Mouse (Mus musculus): ENCODE data around the gene Ddx23. TPM values are rescaled to one million over a fixed set of nuclear protein-coding genes. Genes with fewer than 3 reads are reported as not detected.
A peak's percentile ranks its signal among the peaks of the same experiment; 100 is the strongest.

The Ddx23 gene
- polyA plus RNA-seq, 1 experiment = 55.6 TPM

GRCm38 (mm10) chr15:98645057-98646026 is 17.4 kb downstream of the Ddx23 start:
- TF ChIP-seq POLR2A (IDR thresholded peaks at IDR 0.05; ENCODE audit: borderline replicate concordance, extremely low read depth, insufficient read depth, insufficient read length, poor library complexity, severe bottlenecking) (no peak), CTCF (IDR thresholded peaks at IDR 0.05; ENCODE audit: borderline replicate concordance, extremely low read depth, insufficient read depth, insufficient read length) (no peak)
- DNase-seq (ENCODE audit: low read depth) = no peak

GRCm38 (mm10) chr15:98644406-98644805 is 18.3 kb downstream of the Ddx23 start:
- TF ChIP-seq POLR2A (IDR thresholded peaks at IDR 0.05; ENCODE audit: borderline replicate concordance, extremely low read depth, insufficient read depth, insufficient read length, poor library complexity, severe bottlenecking) (no peak), CTCF (IDR thresholded peaks at IDR 0.05; ENCODE audit: borderline replicate concordance, extremely low read depth, insufficient read depth, insufficient read length) (no peak)
- no peak for DNase-seq (ENCODE audit: low read depth)

DNA sequence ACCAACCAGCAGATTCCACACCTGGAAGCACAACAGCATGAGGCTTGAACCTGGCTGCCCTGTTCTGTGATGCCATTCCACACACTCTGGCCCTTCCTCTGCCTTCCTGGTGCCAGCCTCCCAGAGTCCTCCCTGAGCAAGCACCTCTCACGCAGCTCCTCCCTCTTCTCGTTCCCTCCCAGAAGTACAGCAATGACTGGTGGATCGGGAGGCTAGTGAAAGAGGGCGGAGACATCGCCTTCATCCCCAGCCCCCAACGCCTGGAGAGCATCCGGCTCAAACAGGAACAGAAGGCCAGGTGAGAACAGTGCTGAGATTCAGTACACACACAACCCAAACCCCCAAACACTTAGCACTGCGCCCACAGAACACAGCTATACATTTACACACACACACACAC is 22.5 kb downstream of the Ddx23 start:
- TF ChIP-seq CTCF (IDR thresholded peaks at IDR 0.05; ENCODE audit: borderline replicate concordance, extremely low read depth, insufficient read depth, insufficient read length) = no peak
- no peak for TF ChIP-seq POLR2A (IDR thresholded peaks at IDR 0.05; ENCODE audit: borderline replicate concordance, extremely low read depth, insufficient read depth, insufficient read length, poor library complexity, severe bottlenecking)
- no peak for DNase-seq (ENCODE audit: low read depth)

GRCm38 (mm10) chr15:98637155-98637554 is 25.5 kb downstream of the Ddx23 start:
- TF ChIP-seq CTCF (IDR thresholded peaks at IDR 0.05; ENCODE audit: borderline replicate concordance, extremely low read depth, insufficient read depth, insufficient read length) (no peak), POLR2A (IDR thresholded peaks at IDR 0.05; ENCODE audit: borderline replicate concordance, extremely low read depth, insufficient read depth, insufficient read length, poor library complexity, severe bottlenecking) (no peak)
- DNase-seq (ENCODE audit: low read depth) = no peak

GRCm38 (mm10) chr15:98636517-98636916 is 26.2 kb downstream of the Ddx23 start:
- DNase-seq (ENCODE audit: low read depth) = peak; percentile 86
- no peak for TF ChIP-seq CTCF (IDR thresholded peaks at IDR 0.05; ENCODE audit: borderline replicate concordance, extremely low read depth, insufficient read depth, insufficient read length)
- no peak for TF ChIP-seq POLR2A (IDR thresholded peaks at IDR 0.05; ENCODE audit: borderline replicate concordance, extremely low read depth, insufficient read depth, insufficient read length, poor library complexity, severe bottlenecking)

DNA sequence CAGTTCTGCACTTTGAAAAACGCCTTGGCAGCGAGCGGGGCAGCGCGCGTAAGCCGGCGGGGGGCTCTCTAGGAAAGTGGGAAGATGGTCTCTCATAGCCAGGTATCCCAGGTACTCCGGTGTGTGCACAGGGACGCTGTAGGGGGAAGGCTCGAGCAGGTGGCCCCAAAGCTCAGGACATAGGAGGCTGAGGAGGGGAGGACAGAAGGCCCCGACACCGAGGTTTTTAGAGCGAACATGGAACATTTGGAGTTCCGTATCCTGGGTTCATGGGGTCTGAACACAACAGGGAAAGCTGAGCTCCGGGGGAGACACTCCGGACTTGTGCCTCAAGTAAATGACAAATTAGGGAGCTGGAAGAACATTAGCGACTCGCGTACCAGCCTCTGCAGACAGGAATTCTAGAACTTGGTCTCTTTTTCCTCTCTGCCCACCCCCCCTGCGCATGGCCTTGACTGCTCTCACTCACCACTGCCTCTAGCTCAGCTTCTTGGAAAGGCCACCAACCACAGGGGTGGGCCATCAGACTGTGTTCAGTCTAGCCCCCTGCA is 27.3 kb downstream of the Ddx23 start:
- TF ChIP-seq CTCF (IDR thresholded peaks at IDR 0.05; ENCODE audit: borderline replicate concordance, extremely low read depth, insufficient read depth, insufficient read length) (no peak), POLR2A (IDR thresholded peaks at IDR 0.05; ENCODE audit: borderline replicate concordance, extremely low read depth, insufficient read depth, insufficient read length, poor library complexity, severe bottlenecking) (no peak)
- DNase-seq (ENCODE audit: low read depth) = peak; percentile 55

GRCm38 (mm10) chr15:98634541-98635081 is 28.1 kb downstream of the Ddx23 start:
- TF ChIP-seq POLR2A (IDR thresholded peaks at IDR 0.05; ENCODE audit: borderline replicate concordance, extremely low read depth, insufficient read depth, insufficient read length, poor library complexity, severe bottlenecking) (peak; percentile 67), CTCF (IDR thresholded peaks at IDR 0.05; ENCODE audit: borderline replicate concordance, extremely low read depth, insufficient read depth, insufficient read length) (no peak)
- DNase-seq (ENCODE audit: low read depth) = peak; percentile 94

DNA sequence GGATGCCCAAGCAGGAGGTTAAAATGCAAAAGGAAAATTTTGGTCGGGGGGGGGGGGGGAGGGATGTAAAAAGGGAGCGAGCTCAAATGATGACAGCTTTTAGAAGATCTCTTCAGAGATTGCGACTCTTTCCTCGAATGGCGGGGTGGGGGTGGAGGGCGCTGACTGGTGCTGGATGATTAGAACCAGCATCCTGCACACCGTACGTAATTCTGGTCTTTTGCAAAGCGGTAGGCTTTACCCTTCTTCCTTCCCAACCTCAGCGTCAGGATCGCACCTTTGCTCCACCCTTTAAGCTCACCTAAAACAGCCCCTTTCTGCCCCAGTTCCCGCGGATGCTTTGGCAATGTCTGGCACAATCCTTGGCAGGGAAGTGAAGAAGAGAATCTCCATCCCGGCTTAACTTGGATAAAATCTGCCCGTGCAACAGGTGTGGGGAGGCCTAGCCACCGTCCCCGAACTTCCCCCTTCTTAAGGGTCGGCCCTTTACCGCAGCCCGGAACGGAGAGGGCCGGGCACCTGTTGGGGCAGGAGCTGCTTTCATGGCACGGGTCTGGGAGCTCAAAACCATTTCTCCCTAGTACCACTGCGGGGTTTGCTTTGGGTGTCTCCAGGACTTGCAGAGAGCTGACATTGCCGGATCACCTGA is 28.7 kb downstream of the Ddx23 start:
- TF ChIP-seq CTCF (IDR thresholded peaks at IDR 0.05; ENCODE audit: borderline replicate concordance, extremely low read depth, insufficient read depth, insufficient read length) (no peak), POLR2A (IDR thresholded peaks at IDR 0.05; ENCODE audit: borderline replicate concordance, extremely low read depth, insufficient read depth, insufficient read length, poor library complexity, severe bottlenecking) (no peak)
- DNase-seq (ENCODE audit: low read depth) = peak; percentile 21

GRCm38 (mm10) chr15:98632921-98633320 is 29.8 kb downstream of the Ddx23 start:
- DNase-seq (ENCODE audit: low read depth) = peak; percentile 66

GRCm38 (mm10) chr15:98632107-98632744 is 30.5 kb downstream of the Ddx23 start:
- DNase-seq (ENCODE audit: low read depth) = peak; percentile 85
- TF ChIP-seq CTCF (IDR thresholded peaks at IDR 0.05; ENCODE audit: borderline replicate concordance, extremely low read depth, insufficient read depth, insufficient read length) = no peak
- peak; percentile 56; the same call in 1 of the 2 replicates for TF ChIP-seq POLR2A (IDR thresholded peaks at IDR 0.05; ENCODE audit: borderline replicate concordance, extremely low read depth, insufficient read depth, insufficient read length, poor library complexity, severe bottlenecking)

More at GRCm38 (mm10) chr15:98632921-98633320, 29.8 kb downstream of the Ddx23 start:
- no peak for TF ChIP-seq POLR2A (IDR thresholded peaks at IDR 0.05; ENCODE audit: borderline replicate concordance, extremely low read depth, insufficient read depth, insufficient read length, poor library complexity, severe bottlenecking)
- TF ChIP-seq CTCF (IDR thresholded peaks at IDR 0.05; ENCODE audit: borderline replicate concordance, extremely low read depth, insufficient read depth, insufficient read length) = no peak
